Mouse (Mus musculus): ENCODE results near the gene Nfic.

Gene Nfic

GRCm38 (mm10) chr10:81485479-81486018 is 30.1 kb upstream of the Nfic start:
- DNase-seq (ENCODE audit: low read depth, low spot score), result no peak

DNA sequence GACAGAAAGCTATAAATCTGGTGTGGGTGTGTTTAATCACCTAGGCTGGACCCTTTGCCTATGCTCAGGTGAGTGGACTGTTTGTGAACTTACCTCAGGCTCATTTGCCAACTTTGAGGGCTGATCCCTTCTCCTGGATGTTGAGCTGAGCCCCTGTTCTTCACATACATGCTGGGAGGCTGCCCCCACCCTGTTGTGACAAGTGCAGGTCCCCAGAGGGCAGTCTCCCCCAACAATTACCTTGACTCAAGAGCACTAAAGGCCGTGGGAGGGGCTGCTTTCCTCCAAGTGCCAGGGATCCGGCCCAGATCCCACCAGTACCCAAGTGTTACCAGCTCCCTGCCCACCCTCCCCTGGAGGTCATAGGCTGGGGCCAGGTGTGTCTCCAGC is 29.6 kb upstream of the Nfic start:
- DNase-seq (ENCODE audit: low read depth, low spot score), result no peak

- peak; percentile 39 for DNase-seq (ENCODE audit: low read depth, low spot score)
These were observed 29.1 kb upstream of the Nfic start for GRCm38 (mm10) chr10:81484441-81485059.

GRCm38 (mm10) chr10:81483983-81484382 is 28.5 kb upstream of the Nfic start:
- DNase-seq (ENCODE audit: low read depth, low spot score), result peak; percentile 77

DNA sequence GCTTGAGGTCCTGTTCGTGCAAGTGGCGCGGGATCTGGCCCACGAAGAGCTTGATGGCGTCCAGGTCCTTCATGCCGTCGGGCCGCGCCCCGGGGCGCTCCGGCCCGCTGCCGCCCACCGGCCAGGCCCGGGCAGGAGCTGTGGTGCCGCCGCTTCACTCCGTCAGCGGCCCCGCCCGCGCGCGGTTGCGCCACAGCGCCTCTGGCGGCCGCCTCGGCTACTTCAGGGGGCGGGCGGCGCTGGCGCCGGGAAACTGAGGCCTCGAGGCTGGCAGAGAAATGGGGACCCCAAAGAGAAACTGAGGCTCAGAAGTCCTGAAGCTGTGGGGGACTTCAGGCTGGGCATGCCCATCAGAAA is 27.1 kb upstream of the Nfic start, which contains the start of gene Celf5:
TSS of gene Celf5 (minus strand) at position 177 of the 357 bp plus-strand sequence.
- DNase-seq (ENCODE audit: low read depth, low spot score), result peak; percentile 52

GRCm38 (mm10) chr10:81481605-81482532 is 26.4 kb upstream of the Nfic start:
- DNase-seq (ENCODE audit: low read depth, low spot score), result no peak

DNA sequence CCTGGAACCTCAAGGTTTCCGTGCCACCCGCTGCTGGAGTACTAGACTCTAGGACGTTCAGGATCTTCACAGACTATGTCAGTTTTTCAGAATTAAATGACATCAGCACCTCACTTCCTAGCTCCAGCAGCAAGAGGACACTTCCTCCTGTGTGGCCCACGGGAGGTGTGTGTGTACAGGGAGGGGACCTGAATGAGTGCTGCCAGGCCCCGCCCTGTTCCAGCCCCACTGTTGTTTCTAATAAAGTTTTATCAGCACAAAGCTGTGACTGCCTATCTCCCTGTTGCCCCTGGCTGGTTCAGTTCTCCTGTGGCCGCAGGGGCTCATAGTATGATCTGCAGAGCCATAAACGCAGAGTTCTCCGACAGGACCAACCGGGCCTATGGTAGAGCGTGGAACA is 19.0 kb upstream of the Nfic start:
- no peak for DNase-seq (ENCODE audit: low read depth, low spot score)

DNA sequence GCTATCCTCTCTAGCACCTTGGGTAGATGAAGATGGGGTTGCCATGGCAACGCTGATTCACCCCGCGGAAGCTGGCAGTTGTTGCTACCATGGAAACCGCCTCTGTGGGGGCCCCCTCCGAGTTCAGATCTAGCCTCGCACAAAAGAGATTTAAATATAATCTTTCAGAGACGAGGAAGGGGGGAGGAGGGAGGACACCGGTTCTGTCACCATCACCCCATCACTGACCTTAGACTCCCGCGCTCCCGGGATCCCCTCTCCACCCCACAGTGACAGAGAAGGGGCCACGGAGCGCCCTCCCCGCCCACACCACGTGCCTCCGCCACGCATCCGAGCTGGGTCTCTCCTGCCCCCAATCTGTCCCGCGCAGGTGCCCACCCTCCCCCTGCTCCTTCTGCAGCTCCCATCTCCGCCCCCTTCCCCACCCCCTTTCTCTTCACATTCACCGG is 17.6 kb upstream of the Nfic start:
- DNase-seq (ENCODE audit: low read depth, low spot score), result peak; percentile 76

DNA sequence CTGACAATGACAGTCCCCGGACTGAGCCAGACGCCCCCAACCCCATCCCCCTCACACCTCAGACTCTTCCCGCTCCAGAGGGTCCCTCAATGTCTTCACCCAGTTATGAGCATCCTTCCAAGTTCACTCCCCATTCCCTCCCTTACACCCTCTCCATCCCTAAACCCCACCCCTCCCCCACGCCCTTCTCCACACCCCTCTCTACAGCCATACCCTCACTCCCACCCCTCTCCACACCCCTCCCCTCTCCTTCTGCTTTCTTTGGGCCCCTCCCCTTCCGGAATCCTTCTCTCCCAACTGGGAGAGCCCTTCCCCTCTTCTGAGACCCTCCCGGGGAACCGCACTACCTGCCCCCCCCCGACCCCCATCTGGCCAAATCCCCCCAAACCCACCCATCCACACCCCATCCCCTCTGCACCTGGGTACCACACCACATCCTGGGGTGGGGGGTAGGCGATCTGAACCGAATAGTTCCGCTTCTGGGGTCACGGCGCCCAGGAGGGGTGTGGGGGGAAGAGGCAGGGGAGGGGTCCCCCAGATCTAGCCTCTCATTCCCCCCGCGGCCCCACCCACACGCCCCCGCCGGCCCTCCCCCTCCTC is 17.1 kb upstream of the Nfic start:
- no peak for DNase-seq (ENCODE audit: low read depth, low spot score)

GRCm38 (mm10) chr10:81470454-81470853 is 15.0 kb upstream of the Nfic start:
- DNase-seq (ENCODE audit: low read depth, low spot score), result no peak

DNA sequence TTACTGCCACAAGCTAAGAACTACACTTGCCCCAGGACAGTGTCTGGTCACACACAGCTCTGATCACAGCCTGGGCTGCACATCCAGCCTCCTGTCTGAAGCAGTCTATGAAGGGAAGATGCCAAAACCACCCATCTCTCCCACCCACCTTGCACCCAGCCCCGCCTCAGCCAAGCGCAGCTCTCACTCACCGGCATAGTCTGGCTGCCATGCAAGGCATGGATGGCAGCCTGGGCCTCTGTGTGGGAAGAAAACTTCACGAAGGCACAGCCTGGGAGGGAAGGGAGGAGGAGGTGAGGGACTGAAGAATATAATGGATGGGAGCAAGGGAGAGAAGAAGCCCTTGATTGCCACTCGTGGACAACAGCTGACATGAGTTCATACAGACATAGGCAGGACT is 13.8 kb upstream of the Nfic start:
- DNase-seq (ENCODE audit: low read depth, low spot score), result no peak

DNA sequence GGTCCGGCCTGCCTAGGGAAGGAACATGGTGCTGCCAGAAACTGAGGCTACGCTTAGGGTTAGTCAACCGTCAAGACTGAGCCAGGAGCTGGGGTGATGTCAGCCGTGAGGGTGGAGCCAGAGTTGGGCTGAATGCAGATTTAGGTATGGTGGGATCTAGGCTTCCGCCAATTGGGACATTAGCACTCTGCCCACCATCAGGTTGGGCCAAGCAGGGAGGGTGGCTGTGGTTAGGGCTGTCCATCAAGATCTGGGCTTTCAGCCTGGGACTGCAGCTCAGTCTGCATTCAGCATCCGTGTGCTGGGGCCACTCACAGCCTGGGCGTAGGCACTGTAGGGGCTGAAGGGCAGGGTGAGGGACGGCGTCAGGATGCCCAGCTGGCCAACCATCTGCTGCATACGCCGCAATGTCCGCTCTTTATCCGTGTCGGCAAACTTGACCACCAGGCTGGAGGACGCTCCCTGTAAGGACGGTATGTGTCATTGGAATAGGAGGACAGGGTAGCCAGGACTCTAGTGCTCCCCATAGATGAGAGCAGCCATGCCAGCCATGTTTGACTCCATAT is 12.3 kb upstream of the Nfic start:
- DNase-seq (ENCODE audit: low read depth, low spot score), result no peak

DNA sequence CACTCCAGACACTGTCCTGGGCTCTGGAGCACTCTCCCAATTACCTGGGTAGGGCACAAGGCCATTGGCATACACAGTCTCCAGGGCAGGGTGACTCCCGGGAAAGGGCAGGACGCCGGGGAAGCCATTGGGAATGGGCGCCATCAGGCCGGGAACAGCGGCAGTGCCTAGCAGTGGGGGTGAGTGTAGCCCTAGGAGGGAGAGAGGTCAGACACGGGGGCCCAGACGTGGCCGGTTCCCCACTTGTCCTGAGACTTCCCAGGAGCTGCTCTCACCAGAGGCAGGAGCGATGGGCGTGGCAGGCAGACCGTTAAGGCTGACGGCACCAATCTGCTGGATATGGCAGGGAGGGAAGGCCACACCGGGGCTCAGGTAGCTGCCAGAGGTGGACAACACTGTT is 11.4 kb upstream of the Nfic start:
- DNase-seq (ENCODE audit: low read depth, low spot score), result no peak

DNA sequence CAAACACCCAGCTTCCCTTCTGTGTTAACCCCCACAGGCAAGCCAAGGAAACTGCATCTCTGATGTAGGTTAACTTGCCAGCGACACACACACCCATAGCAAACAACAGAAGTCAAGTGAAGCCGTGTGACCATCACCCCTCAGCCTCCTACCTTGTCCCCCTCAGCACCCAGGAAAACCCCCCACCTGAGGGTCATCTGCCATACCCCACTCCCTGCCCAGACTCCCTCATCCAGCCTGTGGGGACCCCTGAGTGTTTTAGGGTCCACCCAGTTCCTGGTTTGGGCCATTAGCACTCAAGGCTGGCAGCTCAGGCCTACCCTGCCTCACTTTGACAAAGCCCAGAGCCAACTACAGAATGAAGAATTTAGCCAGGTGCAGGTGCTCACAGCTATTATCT is 10.6 kb upstream of the Nfic start:
- DNase-seq (ENCODE audit: low read depth, low spot score), result no peak

DNA sequence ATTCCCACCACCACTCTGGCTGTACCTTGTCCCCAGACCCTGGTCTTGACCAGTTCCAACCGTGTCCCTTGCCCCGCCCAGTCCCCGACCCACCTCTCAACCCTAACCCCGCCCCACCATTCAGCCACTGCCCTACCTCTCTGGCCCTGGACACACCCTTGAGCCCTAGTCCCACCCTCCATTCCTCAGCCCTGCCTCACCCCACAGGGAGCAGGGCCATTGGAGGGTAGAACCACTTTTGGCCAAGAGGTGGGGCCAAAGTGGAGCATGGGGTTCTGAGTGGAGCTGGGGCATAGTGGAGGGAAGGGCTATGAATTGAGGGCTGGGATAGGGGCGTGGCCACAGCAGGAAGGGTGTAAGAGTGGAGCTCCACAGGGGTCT is 9.8 kb upstream of the Nfic start:
- DNase-seq (ENCODE audit: low read depth, low spot score), result no peak

- DNase-seq (ENCODE audit: low read depth, low spot score), result peak; percentile 60
These were observed 9.2 kb upstream of the Nfic start for GRCm38 (mm10) chr10:81464405-81465264.

- DNase-seq (ENCODE audit: low read depth, low spot score), result no peak
These were observed 8.1 kb upstream of the Nfic start for GRCm38 (mm10) chr10:81463531-81463930.

GRCm38 (mm10) chr10:81462917-81463316 is 7.5 kb upstream of the Nfic start:
- DNase-seq (ENCODE audit: low read depth, low spot score), result no peak

DNA sequence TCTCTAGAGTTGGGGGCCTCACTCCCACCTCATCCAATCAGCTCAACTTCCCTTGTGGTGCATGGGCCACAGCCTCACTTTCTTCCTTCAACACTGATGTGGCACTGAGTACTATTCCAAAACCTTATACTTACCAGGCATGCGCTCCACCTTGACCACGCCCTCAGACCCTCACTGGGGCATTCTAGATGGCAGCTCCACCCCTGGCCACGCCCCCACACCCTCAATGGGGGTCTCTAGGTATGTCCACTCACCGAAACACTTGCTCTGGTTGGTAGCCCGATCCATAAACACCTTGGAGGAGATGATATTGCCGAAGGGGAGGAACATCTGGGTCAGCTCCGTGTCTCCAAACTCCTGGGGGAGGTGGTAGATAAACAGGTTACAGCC is 7.0 kb upstream of the Nfic start:
- no peak for DNase-seq (ENCODE audit: low read depth, low spot score)

- DNase-seq (ENCODE audit: low read depth, low spot score), result no peak
These were observed 6.4 kb upstream of the Nfic start for GRCm38 (mm10) chr10:81461673-81462414.
